Mouse (Mus musculus) adrenal gland, postnatal 14 days (tissue): ENCODE measurements around the gene Grb7. TPM values are rescaled to one million over a fixed set of nuclear protein-coding genes. Genes with fewer than 3 reads are reported as not detected.

Source experiments
- total RNA-seq: library from RNA; stranded (reverse); gene quantifications from 2 replicates; pipeline ENCODE4 v1.2.3, GENCODE M21; 2021

The Grb7 gene
- total RNA-seq, 1 experiment from 2014 or later, result 10.7 TPM

Other genes with a start within 250 kb of the Grb7 start
- 46.2 and 46.6 TPM in 2 replicates for gene Cdk12, start 243.3 kb upstream of the Grb7 start, total RNA-seq
- gene Neurod2, start 116.7 kb upstream of the Grb7 start, total RNA-seq, result 0.15 TPM in 1 of 2 replicates, not detected in the other
- gene Ppp1r1b, start 98.0 kb upstream of the Grb7 start, total RNA-seq, result 0.63 and 0.68 TPM in 2 replicates
- gene Stard3, start 88.0 kb upstream of the Grb7 start, total RNA-seq, result 21.5 and 22.7 TPM in 2 replicates
- gene Tcap, start 62.6 kb upstream of the Grb7 start, total RNA-seq, result 0.48 and 0.53 TPM in 2 replicates
- 687 and 769 TPM in 2 replicates for gene Pnmt, start 59.9 kb upstream of the Grb7 start, total RNA-seq
- 5.3 and 5.9 TPM in 2 replicates for gene Pgap3, start 45.9 kb upstream of the Grb7 start, total RNA-seq
- 5.9 and 6.8 TPM in 2 replicates for gene Erbb2, start 33.9 kb upstream of the Grb7 start, total RNA-seq
- 70.4 and 74.3 TPM in 2 replicates for gene Mien1, start 7.4 kb upstream of the Grb7 start, total RNA-seq
- gene Ikzf3, start 99.6 kb downstream of the Grb7 start, total RNA-seq, result 3.3 and 14.3 TPM in 2 replicates
- gene Zpbp2, start 104.7 kb downstream of the Grb7 start, total RNA-seq, result not detected in 2 replicates
- gene Ormdl3, start 141.0 kb downstream of the Grb7 start, total RNA-seq, result 141 and 150 TPM in 2 replicates
- not detected in 2 replicates for gene Lrrc3c, start 151.9 kb downstream of the Grb7 start, total RNA-seq
- 15.0 and 17.2 TPM in 2 replicates for gene Gm12355, start 179.3 kb downstream of the Grb7 start, total RNA-seq
- 25.4 and 31.6 TPM in 2 replicates for gene Gsdma3, start 180.0 kb downstream of the Grb7 start, total RNA-seq
- 1.0 and 2.0 TPM in 2 replicates for gene Gsdma2, start 200.4 kb downstream of the Grb7 start, total RNA-seq
- 0.11 TPM in 1 of 2 replicates, not detected in the other for gene Gsdma, start 218.0 kb downstream of the Grb7 start, total RNA-seq
- gene Psmd3, start 236.2 kb downstream of the Grb7 start, total RNA-seq, result 114 TPM in 2 replicates